Mouse (Mus musculus) gastrocnemius, adult 18-20 months (tissue): Measurements from ENCODE around the gene Fcer1g. TPM values are rescaled to one million over a fixed set of nuclear protein-coding genes. Genes with fewer than 3 reads are reported as not detected.

Experiments used
- DNase-seq: peaks from one replicate; pipeline ENCODE4 v3.0.0; 2021; ENCODE audit warnings: low spot score
- long read RNA-seq, 2 experiments: library from polyadenylated mRNA; stranded (forward); transcript quantifications; one replicate each; pipeline ENCODE4 v2.0.0; 2021
- total RNA-seq, 2 experiments: library from RNA; stranded (reverse); gene quantifications; 2 replicates each; pipeline ENCODE4 v1.2.3; 2021

Fcer1g gene
- 1 to 10 TPM; 2.2 to 4.9 TPM for total RNA-seq
- long read RNA-seq, experiment 1, partial matches to known transcripts, result 0 of 2 reads
- long read RNA-seq, experiment 1, other reads (novel, unspliced or antisense), result 0 of 2 reads
- long read RNA-seq, experiment 2, partial matches to known transcripts, result 0 of 3 reads
- long read RNA-seq, experiment 2, other reads (novel, unspliced or antisense), result 1 of 3 reads

- no peak for DNase-seq
Measured at GRCm38 (mm10) chr1:171234126-171234525, at the start of gene Fcer1g. TSS of gene Fcer1g (minus strand) at chr1:171234365.

DNA sequence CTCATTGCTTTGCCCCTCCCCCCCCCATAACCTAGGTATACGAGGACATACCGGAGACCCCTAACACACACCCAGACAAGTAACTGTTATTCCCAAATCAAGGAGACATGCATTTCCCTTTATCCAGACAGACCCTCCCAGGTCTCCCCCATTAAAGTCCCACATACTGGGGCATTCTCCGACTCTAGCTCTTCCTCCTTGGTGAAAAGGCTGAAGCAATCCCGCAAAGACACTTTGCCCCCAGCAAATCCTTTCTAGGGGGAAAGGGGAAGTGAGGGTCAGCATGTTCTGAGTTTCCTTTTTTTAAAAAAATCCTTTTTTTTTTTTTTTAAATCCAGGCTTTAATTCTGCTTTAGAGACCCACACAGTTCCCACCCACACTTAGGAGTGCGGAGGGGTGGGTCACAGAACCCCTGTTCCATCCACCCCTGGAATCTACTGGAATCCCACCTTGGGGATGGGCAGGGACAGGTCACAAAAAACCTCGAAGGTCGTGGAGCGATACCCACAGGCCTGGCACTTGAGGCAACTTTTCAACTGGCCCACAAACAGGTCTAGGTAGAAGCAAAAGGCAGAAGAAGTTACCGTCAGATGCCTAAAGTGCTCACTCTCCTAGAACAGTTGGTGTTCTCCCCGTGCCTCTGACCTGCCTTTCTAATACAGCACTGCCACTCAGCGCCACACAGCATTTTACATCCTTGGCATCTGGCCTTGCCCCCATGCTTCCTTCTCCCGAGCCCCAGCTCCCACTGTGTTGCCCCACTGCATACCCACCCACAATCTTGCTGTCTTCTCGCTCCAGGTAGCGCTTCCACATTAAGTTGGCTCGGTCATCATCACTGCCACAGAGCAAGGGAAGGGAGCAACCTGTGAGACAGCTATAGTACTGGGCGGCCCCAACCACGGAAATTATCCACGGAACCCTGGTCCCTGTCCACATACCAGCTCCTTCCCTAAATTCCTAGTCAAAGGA is 49.3 kb upstream of the Fcer1g start:
- no peak for DNase-seq

DNA sequence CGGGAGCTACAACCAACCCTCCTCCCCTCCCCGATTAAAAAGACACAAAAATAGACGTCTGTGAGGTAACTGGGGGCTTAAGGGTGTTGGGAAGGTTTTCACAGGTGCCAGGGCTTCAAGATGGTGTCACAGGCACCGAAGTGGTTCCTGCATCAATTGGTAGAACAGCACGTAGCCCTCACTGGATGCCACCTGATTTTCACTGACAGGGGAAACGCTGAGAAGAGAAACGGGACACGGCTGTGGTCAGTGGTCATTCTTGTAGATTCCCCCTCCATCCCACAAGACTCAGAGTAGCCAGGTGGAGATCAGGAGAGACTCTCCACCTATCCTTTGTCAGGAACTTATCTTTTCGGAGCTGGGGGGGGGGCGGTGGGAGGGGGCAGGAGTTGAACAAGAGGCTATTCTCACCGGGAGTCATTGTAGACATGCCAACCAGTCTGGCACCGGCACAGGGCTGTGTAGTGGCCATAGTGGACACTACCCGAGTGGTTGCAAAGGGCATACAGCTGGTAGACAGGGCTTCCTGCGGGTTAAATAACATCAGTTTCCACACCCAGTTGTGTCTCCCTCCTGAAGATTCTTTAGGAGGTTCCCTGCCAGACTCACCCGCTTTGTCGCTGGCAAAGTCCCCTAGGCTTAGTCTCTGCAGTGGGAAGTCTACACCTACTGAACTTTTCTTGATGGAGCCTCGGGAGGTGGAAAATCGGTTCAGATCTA is 48.1 kb upstream of the Fcer1g start:
- peak; percentile 3 for DNase-seq

- DNase-seq, result peak; percentile 86
Measured at GRCm38 (mm10) chr1:171281528-171281923, 47.4 kb upstream of the Fcer1g start.

- peak; percentile 93 for DNase-seq
Measured at GRCm38 (mm10) chr1:171280916-171281527, 46.9 kb upstream of the Fcer1g start, which contains the start of gene Ppox. TSS of gene Ppox (minus strand) at chr1:171281186.

- no peak for DNase-seq
Measured at GRCm38 (mm10) chr1:171280250-171280915, 46.2 kb upstream of the Fcer1g start.

DNA sequence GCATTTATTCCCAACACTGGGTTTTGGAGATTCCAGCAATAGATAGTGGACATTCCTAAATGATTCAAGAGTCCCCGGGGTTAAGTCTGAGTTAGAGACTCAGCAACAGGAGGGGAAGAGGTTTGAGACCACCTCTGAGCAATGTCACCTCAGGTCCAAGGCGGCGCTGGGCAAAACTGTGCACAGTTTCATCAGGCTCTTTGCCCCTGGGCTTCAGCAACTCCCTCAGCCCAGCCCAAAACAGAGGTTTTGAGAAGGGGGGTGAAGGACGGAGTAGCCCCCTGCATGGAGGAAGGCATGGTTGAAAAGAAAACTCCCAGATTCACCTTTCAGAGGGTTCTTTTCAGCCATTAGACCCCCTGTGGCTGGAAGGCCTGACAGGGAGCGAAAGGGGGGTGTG is 45.6 kb upstream of the Fcer1g start:
- DNase-seq, result no peak

DNA sequence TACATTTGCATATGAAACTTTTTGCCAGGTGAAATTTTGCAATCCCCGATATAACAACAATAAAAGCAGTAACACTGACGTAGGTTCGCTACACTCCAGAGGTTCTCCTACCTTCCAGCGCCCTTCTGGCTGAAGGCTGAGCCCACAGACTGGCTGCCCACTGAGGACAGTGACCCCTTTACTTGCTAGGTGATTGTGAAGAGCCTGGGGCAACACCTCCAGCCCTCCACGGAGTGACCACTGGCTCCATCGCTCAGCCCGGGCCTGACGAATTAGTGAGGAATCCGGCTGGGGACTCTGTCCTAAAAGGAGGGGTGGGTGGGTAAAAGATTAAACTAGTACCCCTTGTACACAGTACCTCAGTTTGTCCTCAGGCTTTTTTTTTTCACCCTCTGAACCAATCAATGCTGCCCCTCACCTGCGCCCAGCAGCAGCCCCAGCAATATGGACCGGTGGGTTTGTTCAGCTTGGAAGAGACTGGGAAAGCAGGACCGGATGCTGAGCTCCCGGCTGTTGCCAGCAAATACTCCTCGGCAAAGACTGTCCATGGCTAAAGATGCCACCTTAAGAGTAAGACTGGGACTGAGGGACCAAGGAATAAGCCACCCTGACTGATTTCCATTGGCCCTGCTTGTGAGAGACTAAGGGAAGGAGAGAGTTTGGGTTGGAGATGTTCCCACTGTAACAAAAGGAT is 45.0 kb upstream of the Fcer1g start:
- no peak for DNase-seq

GRCm38 (mm10) chr1:171278436-171278835 is 44.3 kb upstream of the Fcer1g start:
- DNase-seq, result no peak

- no peak for DNase-seq
Measured at GRCm38 (mm10) chr1:171277736-171278135, 43.6 kb upstream of the Fcer1g start.

DNA sequence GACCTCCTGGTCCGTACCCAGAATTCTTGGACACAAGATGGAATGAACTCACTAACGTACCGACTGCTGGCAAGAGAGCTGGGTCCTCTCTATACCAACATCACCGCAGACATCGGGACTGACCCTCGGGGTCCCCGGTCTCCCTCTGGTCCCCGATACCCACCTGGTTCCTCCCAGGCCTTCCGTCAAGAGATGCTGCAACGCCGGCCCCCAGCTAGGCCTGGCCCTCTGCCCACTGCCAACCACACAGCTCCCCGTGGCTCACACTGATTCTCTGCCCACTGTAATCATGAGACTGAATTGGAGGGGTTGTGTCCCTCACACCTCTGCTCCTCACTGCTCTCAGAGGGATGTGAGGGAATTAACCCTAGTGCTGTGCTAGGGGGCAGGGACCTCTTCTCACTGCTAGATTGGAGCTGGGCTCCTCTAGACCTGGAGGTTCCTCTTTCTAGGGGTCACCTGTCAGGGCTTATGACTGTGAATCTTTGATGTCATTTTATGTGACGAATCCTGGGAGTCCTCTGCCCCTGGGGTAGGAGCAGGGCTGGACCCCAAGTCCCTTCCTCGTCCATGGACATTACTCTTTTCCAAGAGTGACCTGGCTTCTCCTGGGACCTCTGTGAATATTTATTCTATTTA is 42.1 kb upstream of the Fcer1g start:
- no peak for DNase-seq

GRCm38 (mm10) chr1:171275144-171275734 is 41.1 kb upstream of the Fcer1g start:
- DNase-seq, result no peak

- no peak for DNase-seq
Measured at GRCm38 (mm10) chr1:171274171-171274570, 40.0 kb upstream of the Fcer1g start.

GRCm38 (mm10) chr1:171272086-171272485 is 37.9 kb upstream of the Fcer1g start:
- no peak for DNase-seq

DNA sequence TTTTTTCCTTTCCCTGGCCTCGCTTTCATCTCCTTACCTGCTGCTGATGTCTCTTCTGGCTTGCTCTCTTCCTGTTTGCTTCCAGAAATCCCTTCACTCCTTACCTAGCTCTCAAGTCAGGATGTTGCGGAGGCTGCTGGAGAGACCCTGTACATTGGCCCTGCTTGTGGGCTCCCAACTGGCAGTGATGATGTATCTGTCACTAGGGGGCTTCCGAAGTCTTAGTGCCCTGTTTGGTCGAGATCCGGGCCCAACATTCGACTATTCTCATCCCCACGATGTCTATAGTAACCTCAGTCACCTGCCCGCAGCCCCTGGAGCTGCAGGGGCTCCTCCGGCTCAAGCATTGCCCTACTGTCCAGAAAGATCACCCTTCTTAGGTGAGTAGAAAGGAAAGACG is 37.5 kb upstream of the Fcer1g start:
- no peak for DNase-seq

GRCm38 (mm10) chr1:171271196-171271595 is 37.0 kb upstream of the Fcer1g start:
- no peak for DNase-seq

DNA sequence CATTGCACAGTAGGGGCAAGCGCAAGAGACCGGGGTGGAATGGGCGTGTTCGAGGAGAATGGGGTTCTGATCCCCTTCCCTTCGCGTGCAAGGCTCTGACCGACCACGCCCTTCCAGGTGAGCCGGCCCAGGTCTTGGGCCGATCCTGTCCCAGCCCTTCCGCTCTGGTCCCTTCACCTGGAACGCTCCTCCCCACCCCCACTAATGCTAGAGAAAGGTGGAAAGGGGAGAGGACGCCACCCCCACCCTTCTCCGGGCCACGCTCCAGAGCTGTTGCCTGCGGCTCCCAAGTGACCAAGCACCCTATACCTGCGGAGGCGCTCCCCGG is 36.4 kb upstream of the Fcer1g start:
- DNase-seq, result no peak

GRCm38 (mm10) chr1:171269848-171270572 is 35.8 kb upstream of the Fcer1g start, which contains the start of gene B4galt3:
TSS of gene B4galt3 (plus strand) at chr1:171270328.
- peak; percentile 96 for DNase-seq

DNA sequence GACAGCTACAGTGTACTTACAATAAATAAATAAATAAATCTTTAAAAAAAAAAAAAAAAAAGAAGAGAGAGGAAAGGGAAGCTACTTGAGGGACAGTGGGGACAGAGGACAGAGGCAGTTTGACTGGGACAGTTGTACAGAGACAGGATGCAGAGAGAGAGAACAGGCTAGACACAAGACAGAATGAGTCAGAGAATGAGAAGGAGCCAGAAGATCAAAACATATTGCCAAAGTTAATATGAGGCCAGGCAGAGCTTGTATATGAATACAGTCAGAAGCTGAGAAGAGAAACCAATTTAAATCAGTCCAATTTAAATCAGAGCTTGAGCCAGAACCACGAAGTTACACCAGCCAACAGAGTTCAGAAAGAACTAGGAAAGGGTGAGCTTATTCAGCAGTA is 34.2 kb upstream of the Fcer1g start:
- DNase-seq, result no peak
